Mouse (Mus musculus): Measurements from ENCODE around the gene Gm7694.

- TF ChIP-seq CTCF (IDR thresholded peaks at IDR 0.05; ENCODE audit: insufficient read depth, low read depth, low read length) (no peak), POLR2A (IDR thresholded peaks at IDR 0.05; ENCODE audit: insufficient read depth, low read depth, low read length) (no peak)
Observed at GRCm38 (mm10) chr1:170323001-170323400, 16.9 kb upstream of the Gm7694 start.
